Mouse (Mus musculus) heart, postnatal 10 days (tissue): ENCODE measurements at regions not wholly inside any gene's neighbourhood (a gene's known extent, or its start where the extent isn't known, plus 50 kb on each side); places are given as distances from the start of the nearest gene placed in this dataset.
"Not testable (repeated sequence)": the region's sequence is repeated elsewhere in the genome, so short reads cannot be mapped to it uniquely, and the experiment has no call there.

Experiments used
- DNase-seq, 2 experiments: peaks; one replicate each; pipeline ENCODE4 v3.0.0; 2021
- intact Hi-C: fragments of 180-260 bp; cut with DNase I; formaldehyde crosslinking; loops from one replicate; pipeline ENCODE4 v1.15.1; 2025

DNA sequence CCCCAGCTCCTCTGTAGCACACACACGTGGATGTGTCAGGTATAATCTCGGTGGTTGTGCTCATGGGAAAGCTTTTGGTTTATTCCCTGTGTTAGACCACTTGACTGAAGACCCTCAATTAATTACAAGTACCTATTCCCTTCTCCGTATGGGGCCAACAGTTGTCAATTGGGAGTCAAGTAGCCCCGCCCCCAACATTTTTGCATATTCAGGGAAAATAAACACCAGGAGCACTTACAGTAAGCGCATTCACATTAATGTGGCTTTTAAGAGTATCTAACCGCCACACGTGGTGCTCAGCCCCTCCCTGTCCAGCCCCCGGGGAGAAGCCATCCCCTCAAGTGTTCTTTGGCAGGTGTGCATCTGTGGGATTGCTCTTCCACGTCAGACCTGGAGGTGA lies 223.9 kb downstream of the Tpra1 start:
- no peak for DNase-seq
- intact Hi-C loops: no loop called here

DNA sequence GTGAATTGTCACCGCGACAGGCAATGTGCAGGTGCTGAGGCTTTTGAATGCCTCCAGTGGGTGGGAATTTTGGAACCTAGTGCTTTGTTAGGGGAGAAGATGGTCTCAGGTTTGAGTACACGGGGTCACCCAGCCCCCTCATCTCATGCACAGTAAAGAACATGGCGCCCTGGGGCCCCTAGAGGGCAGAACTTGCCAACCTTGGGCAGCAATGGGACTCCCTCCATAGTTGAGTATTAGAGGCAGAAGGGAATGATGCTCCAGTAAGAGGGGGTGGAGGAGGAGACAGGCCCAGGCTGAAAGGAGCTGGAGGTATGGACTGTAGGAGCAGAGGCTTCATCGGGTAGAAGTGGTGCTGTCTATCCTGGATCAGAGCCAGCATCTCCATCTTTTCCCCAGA lies 226.1 kb downstream of the Tpra1 start:
- DNase-seq, intact Hi-C loops: not testable (repeated sequence)

DNA sequence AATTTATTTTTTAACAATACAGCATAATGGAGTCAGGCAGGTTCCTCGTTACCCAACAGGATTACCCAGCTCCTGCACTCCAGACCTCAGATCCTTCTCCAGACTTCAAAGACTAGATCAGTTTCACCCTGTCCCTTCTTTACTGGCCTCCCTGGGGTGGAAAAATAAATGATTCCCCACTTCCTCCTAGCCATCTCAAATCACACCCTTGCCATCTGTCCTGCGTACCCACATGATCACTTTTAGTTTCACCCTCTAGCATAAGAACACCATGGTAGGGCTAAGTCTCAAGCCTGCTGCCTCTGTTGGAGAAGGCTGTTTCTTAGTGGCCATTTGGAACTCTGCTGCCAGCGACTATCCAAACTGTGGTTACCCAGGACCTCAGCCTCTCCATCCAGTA lies 222.0 kb downstream of the Plxna1 start:
- DNase-seq: no peak
- intact Hi-C loops: no loop called here

DNA sequence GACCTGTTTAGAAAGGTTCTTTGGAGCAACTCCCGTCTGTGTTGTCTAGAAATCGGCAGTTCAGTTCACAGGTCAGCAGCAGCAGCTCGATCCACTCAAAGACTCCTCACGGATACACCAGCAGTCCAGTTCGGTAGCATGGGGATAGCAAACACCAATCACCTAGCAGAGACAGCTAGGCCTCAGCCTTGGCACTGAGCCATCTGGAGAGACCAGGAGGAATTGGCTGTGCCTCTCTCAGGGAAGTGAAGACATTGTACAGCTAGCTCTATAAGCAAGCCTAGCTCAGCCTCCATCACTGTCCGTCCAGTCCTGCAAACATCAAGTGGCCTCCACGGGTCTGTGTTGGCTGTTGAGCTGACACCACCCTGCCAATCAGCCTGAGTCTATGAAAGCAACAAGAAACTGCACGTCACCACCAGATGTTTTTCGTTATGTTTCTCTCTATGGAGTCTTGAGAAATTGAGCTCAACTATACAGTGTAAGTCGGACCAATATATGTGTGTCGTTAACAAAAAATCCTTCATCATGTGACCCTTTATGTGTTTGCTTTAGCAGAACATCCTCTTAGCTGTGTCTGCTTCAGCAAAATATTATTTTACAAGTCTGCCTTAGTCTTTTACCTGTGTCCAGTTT lies 209.3 kb downstream of the Plxna1 start:
- DNase-seq: no peak
- intact Hi-C loops: no loop called here

DNA sequence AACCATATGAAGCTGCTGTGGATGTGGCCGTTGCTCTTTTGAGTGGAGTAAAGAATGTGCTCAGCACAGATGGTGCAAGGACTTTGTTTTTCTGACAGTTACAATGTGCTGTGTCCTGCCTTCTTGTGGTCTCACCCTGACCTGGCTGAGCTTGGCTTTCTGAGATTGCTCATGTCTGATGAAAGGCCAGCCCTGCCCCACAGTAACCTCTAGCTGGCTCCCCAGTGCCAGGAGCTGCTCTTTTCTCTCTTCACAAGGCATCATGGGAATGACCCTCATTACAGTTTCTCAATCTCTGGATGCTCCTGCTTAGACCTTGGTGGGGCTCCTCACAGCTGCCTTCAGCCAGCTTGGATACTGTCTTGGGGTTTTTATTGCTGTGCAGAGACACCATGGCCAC lies 204.9 kb downstream of the Plxna1 start:
- DNase-seq: no peak
- intact Hi-C loops: no loop called here

DNA sequence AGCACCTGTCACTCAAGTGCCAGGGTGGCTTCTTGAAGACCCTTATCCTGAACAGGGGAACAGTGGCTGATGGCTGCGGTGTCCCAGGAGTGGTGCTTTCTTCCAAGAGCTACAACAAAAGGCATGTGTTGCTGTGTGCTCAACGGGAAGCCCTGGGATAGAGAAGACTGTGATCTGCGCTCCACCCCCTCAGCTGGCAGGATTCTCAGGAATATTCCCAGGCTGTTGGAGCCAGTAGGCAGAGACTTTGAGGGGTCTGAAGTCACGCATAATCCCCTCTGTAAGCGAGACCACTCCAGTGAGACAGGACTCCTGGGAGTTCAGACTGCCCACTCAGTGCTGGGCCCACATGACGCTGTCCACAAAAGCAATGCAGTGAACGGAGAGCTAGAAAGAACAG lies 202.4 kb downstream of the Plxna1 start:
- DNase-seq: no peak
- intact Hi-C loops: no loop called here

DNA sequence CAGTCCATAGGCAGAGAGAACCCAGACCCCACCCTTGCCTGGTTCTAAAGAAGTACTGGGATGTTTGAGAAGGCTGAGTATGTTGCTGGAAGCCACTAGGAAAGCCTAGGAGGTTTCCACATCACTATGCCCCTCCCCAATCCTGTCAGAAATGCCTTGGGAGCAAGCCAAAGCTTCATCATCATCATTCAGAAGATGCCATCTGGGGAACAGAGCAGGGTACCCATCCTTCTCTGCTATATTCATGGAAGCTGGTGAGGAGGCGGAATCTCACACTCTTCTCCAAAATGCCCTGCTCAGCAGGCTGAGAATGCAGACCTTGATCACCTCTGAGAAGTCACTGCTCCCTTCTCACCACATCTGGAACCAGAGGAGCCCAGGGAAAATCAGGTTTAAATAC lies 200.7 kb downstream of the Plxna1 start:
- no peak for DNase-seq
- intact Hi-C loops: no loop called here

DNA sequence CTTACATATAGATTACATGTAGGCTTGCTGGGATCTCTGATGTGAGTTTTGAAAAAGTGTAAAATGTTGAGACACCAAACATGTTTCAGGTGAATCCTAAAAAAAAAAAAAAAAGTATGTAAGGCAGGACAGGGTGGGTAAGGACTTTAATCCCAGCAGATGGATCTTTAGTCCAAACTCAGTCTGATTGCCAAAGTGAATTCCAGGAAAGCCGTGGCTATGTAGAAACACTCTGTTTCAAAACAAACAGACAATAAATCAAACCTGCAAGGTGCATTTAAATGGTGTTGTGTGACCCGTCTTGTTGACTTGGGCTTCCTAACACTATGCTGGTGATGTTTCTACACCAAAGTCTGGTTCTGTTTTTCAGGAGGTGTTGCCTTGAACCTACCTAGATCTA lies 192.9 kb downstream of the Plxna1 start:
- intact Hi-C loops: no loop called here
- DNase-seq: no peak

DNA sequence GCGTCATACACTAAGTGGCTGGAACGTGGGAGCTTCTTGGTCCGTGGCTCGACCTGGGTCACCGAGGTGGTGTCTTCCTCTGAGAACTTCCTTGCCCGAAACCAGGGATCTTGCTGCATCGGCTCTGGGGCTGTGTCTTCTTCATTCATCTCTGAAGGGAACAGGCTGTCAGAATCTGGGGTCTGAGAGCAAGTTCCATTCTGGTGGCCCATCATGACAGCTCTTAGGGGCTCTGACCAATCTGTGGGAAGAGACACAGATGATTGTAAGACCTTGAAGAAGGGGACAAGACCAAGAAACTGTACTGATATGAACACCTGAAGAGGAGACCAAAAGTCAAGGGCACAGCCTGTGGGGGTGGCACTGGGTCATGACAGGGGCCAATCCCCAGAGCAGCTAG lies 177.5 kb downstream of the Plxna1 start:
- intact Hi-C loops: not testable (repeated sequence)

DNA sequence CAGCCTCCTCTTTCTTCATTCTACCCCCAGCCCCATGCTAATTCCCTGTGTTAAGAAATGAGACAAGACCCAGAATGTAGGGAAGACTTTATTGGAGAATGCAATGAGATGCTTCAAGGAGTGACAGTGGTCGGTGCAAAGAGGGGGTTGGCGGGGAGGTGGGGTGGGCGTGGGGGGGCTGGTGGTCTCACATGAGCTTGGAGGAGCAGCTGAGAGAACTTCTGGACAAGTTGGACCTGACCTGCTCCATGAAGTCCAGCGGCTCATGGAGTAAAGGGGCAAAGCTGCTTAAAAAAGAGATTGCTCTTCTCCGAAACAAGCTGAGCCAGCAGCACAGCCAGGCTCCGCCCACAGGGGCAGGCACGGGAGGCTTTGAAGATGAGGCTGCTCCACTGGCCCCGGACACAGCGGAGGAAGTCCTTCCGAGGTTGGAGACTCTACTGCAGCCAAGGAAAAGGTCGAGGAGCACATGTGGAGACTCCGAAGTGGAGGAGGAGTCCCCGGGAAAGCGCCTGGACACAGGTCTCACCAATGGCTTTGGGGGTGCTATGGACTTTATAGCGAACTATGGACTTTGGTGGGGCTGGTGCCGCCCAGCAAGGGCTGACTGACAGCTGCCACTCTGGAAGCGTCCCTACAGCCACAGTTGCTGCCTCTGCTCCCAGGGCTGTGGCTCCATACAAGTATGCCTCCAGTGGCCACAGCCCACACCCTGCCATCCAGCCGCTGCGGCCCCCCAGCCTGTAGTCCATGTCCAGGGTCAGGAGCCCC lies 161.7 kb downstream of the Plxna1 start:
- intact Hi-C loops, DNase-seq: not testable (repeated sequence)

More for the DNA sequence above, 177.5 kb downstream of the Plxna1 start:
- not testable (repeated sequence) for DNase-seq

DNA sequence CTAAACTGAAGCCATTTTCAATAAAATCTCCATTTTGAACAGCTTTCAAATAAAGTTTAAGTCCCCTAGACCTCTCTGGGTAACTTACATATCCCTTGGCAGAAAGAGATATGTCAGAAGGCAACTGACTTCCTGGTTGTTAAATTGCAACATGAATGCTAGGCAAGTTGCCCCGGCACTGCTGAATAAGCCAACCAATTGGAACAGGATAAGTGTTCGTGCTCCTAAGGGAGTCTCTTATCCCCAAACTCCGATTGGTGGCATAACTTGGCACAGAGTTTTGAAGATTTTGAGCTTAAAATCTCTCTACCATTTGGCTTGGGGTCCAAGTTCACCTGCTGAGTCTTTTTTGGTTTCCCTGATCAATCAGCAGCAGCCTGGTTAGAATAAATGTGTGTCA lies 147.4 kb downstream of the Plxna1 start:
- no peak for DNase-seq
- intact Hi-C loops: no loop called here

DNA sequence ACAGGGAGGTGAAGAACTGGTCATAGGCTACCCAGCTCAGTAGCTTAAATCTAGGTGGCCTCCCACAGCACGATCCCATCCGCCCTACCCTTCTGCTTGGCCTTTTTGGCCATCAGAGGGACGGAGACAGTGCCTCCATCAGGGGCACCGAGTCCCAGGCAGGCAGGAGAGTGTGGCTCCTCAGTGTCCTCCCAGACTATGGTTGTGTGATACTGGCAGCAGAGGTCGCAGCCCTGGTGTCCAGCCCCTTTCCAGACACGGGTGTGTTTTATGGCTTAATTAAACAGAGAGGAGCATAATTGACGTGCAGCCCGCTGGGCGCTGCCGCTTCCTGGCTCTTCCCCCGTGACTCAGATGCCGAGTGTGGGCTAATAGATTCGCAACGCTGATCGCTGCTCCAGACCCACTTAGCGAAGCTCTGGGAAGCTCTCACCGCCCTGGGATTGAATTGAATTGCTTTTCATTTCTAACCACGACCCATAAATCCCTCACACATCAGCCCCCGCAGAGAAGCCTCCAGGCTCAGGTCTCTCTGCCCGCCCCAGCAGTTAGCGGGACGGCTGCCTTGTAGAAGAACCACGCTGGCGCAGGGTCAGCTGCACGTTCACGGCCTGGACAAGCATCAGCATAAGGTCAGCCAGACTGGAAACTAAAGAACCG lies 126.9 kb downstream of the Plxna1 start:
- no peak for DNase-seq
- intact Hi-C loops: loop anchor here (5.0 to 10.0 kb wide), 2 partner anchors 161 to 298 kb away; no protein-coding TSS in a partner anchor

DNA sequence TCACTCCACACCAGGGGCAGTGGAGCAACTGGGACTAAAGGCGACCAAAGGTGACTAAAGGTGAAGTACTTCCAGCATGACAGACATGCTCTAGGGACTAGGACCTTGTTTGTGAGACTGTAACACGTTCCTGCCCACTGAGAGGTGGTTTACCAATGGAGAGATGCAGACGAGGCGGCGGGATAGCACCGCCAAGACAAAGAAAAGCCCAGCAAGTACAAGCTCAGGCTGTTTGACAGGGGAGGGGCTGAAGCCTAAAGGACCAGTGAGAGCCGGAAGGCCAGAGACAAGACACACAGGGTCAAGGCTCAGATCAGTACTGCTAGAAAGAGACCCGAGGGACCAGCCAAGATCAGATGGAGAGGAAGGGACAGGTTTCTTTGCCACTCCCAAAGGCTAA lies 126.2 kb downstream of the Plxna1 start:
- DNase-seq: no peak
- intact Hi-C loops: loop anchor here (5.0 to 10.0 kb wide), 2 partner anchors 161 to 299 kb away; no protein-coding TSS in a partner anchor

DNA sequence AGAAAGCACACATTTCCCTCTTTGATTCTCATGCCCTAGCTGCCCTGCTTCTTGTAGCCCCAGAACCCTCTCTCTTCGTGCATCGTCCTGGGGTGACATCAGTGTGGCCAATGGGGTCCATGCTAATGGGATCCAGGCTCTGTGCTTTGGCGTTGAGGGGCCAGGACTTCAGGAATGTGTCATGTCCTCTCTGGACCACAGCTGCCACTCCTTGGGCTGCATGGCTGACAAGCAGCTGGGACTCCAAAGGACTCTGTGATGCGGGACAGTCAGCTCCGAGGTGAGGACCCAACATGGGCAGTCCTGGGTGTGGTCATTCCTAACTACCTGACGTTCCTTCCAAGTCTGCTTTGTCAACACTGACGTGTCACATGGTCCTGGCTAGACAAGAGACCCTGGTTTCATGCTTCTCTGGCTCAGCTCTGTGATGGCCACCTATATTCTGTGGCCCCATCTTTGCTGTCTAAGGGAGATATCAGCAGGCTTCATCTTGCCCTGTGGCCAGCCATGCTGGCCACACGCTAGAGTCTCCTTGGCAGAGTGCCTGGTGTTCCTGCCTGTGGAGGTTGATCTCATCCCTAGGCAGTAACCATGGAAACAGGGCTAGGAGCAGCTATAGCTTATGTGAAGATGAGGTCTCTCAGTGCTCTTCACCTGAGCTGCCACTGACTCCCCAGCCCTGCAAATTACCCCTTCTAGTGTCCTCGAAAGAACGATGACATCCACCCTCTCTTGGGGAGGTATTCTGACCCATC lies 125.4 kb downstream of the Plxna1 start:
- DNase-seq: no peak
- intact Hi-C loops: loop anchor here (5.0 to 10.0 kb wide), 2 partner anchors 162 to 300 kb away; no protein-coding TSS in a partner anchor

DNA sequence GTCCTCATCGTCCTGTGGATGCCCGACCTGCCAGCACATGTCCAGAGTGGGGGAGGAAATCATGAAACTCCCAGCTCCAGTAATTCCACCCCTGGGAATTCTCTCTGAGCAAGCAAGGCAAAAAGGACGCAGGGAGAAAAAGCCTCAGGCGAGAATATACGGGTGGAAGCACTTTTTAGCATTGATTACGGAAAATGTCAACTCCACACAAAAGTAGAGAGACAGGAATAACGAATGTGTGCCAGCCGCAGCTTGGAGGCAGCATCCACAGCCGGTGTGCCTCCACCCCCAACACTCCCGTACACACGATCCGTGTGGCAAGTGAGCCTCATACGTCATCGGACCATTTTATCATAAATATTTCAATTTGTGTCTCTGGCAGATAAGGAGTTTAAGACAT lies 123.5 kb downstream of the Plxna1 start:
- intact Hi-C loops: loop anchor here (5.0 to 10.0 kb wide), 2 partner anchors 164 to 302 kb away; no protein-coding TSS in a partner anchor

DNA sequence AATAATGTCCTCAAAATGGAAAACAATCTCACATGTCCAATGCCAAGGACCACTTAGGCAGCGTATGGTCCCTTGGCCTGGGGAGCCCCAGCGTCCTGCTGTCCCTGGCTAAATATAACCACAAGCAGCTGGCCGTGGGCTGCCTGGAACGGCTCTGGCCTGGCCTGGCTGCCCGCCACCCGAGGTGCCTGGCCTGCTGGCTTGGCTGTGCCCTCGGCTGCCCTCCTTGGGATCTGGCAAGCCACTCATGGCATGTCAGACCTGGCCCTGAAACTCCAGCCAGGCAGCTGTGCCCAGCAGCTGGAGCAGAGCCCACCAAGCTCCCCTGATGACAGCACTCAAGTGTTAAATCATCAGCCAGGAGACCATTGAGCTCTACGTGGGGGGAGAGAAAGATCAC lies 122.9 kb downstream of the Plxna1 start:
- intact Hi-C loops: loop anchor here (5.0 to 10.0 kb wide), 2 partner anchors 165 to 302 kb away; no protein-coding TSS in a partner anchor
- DNase-seq: peak; percentile 92 to 93

More for the DNA sequence above, 123.5 kb downstream of the Plxna1 start:
- DNase-seq: peak; percentile 42 to 43

DNA sequence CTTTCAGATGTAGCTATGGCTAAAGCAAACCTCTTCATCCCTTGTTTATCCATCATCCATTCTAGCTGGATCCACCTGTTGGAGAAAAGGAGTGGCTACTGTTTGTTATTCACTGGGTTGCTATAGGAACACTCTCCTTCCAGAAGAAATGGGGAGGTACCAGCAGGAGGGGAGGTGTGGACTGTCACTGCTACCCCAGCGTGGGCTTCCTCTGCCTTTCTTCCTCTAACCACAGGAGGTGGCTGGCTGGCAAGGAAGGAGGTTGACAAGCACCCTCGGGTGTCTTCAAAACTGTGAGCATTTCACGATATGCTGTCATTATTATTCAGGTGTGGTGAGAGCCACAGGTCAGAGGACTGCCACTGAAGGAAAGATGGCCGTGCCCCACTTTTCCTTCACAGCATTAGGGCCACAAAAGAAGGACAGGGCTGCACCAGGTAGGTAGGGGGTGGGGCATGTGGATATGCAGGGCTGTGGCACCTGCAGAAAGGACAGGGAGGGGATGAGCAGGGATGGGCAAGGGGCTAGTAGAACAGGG lies 122.2 kb downstream of the Plxna1 start:
- intact Hi-C loops: loop anchor here (5.0 to 10.0 kb wide), 2 partner anchors 97 to 315 kb away; no protein-coding TSS in a partner anchor
- no peak for DNase-seq

DNA sequence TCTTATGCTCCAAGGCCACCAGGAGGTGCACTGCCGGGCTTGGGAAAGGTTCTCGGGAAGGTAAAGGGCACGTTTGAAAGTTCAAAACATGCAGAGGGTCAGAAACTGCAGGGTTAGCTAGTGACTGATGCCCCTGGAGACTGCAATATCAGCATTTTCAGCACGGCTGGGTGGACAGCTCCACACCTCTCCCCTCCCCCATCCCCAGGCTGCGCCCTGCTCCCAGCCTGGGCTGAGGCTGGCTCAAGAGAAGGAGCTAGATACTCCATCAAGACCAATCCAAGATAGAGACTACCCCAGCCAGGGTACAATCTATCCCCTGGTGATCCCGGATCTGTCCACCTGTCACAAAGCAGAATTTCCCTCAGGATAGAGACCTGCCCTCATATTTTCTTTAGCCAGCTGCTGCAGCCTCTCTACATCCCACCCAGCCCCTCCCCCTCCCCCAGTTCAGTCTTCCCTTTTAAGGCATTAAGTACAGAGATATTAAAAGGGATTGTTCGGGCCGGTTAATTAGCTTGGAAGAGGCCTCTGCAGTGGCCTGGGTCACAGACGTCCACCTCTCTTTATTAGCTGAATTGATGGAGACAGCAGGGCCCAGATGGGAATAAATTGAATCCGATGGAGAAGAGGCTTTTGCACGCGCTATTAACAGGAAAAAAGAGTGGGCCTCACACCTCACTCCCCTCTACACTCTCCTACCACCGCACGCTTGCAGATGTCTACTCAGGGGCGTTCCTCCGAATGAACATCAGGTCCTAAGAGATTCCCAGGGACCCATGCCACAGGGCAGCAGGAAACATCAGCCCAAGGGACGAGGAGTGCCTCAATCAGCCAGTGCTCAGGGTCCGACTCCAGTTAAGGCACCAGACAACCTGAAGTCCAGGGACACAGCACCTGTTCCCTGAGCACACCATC lies 119.8 kb downstream of the Plxna1 start:
- peak; percentile 45 to 69 for DNase-seq
- intact Hi-C loops: loop anchor here (5.0 to 10.0 kb wide), 2 partner anchors 95 to 312 kb away; no protein-coding TSS in a partner anchor

DNA sequence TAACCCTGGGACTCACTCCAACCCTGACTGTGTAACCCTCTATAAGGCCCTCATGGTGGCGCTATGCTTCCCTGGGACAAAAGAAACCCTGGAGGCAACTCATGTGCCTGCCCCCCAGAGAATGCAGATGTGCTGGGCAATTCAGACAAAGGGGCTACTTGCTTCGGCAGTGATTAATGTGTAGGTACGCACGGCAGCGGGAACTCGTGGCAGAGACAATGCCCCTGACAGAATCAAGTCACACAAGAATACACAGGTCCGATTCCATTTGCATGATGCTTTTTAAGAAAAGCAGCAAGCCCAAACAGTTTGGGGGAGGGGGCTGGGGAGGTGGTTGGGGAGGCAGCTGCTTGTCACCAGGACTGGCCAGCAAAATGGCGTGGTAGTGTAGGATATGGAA lies 116.9 kb downstream of the Plxna1 start:
- intact Hi-C loops: loop anchor here (10.0 kb wide), 1 partner anchor 309 kb away; no protein-coding TSS in a partner anchor
- no peak for DNase-seq
